Mouse (Mus musculus): Measurements from ENCODE around the gene Tceanc2. TPM values are rescaled to one million over a fixed set of nuclear protein-coding genes. Genes with fewer than 3 reads are reported as not detected.
"Not testable (repeated sequence)": the region's sequence is repeated elsewhere in the genome, so short reads cannot be mapped to it uniquely, and the experiment has no call there.

Gene Tceanc2
- total RNA-seq, 2 experiments from 2014 or later = 22.3 to 23.0 TPM

- no peak for DNase-seq (ENCODE audit: low spot score in 2 of 2)
These were observed 50.8 kb downstream of the Tceanc2 start for GRCm38 (mm10) chr4:107127901-107128669.

- no peak for DNase-seq (ENCODE audit: low spot score in 2 of 2)
These were observed 51.9 kb downstream of the Tceanc2 start for GRCm38 (mm10) chr4:107126891-107127524.

DNA sequence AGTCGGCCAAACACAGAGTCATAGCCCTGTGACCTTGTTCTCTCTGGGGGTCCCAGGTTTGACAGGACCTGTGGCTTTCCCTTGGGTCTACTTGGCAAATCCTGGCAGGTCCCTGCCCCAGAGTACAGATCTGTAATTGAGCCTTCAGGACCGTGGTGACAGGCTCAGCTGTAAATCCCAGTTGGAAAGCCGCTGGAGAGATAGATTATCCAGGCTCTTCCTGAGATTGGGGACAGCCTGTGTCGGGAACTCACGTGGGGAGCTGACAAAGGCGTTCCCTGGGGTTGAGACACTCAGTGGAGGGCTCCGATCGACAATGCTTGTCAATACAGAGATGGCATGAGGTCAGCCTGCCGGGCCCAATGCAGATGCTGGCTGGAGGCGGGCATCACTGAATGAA lies 52.5 kb downstream of the Tceanc2 start:
- DNase-seq (ENCODE audit: low spot score in 2 of 2) = no peak

GRCm38 (mm10) chr4:107125101-107125500 lies 53.8 kb downstream of the Tceanc2 start:
- no peak for DNase-seq (ENCODE audit: low spot score in 2 of 2)

- no peak for DNase-seq (ENCODE audit: low spot score in 2 of 2)
These were observed 54.5 kb downstream of the Tceanc2 start for GRCm38 (mm10) chr4:107124376-107124775.

DNA sequence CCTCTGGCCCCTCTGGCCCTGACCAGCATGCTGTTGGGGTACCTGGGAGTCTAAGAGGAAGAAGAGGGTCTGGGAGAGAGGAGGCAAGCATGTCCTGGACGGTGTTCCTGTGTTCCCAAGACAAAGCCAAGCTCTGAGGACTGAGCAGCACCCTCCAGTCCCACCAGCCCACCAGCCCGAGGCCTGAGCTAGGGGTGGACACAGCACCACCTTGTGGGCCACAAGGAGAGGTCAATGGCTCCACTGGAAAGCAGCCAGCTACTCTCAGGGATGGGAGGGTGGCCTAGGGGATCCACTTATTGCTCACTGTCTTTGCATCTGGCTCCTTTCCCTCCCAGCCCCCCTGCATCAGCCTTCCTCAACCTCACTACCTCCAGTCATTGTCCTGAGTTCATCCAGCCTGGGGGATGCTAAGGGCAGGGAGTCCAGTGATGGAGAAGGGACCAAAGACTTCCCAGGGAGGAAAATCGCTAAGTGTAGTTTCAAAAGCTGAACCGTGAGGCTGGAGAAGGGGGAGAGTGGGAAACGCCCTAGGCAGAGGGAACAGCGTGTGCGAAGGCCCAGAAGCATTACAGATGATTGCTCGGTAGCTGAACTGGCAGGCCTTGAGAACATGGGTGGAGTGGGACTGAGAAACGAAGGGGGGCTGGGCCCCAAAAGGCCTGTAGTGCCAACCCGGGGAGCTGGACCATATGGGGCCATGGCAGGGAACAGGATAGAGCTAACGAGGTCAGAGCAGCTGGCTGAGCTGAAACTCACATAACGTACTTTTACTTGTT lies 57.6 kb downstream of the Tceanc2 start:
- DNase-seq (ENCODE audit: low spot score in 2 of 2) = peak; percentile 41 to 60

GRCm38 (mm10) chr4:107120676-107121075 lies 58.2 kb downstream of the Tceanc2 start:
- DNase-seq (ENCODE audit: low spot score in 2 of 2) = no peak

- DNase-seq (ENCODE audit: low spot score in 2 of 2) = no peak
These were observed 59.9 kb downstream of the Tceanc2 start for GRCm38 (mm10) chr4:107119056-107119455.

DNA sequence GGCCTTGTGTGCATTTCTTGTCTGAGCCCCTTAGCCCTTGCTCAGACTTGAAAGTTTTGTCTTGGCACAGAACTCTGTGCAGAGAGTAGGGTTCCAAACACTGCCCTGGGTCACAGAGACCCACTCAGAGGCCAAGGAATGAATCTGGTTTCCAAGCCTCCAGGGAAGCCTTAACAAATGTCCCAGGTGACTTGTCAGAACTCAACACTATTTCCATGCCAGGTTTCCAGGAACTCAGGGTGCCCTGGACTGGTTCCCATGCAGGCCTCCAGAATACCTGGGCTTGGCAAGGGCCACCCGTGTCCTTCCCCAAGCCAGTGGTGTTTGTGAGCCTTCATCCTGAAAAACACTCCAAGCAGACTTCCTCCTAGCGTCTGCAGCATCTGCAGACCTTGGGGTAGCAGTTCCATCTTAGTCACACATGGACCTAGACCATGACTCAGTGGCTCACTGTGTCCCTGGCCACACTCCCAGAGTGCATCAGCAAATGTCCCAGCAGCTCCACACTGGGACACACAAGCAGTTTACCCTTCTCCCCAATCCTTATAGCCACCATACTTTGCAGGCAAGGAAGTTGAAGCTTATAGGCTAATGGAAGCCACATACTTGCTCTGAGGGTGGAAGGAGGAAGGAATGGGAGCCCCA lies 61.1 kb downstream of the Tceanc2 start:
- no peak for DNase-seq (ENCODE audit: low spot score in 2 of 2)

DNA sequence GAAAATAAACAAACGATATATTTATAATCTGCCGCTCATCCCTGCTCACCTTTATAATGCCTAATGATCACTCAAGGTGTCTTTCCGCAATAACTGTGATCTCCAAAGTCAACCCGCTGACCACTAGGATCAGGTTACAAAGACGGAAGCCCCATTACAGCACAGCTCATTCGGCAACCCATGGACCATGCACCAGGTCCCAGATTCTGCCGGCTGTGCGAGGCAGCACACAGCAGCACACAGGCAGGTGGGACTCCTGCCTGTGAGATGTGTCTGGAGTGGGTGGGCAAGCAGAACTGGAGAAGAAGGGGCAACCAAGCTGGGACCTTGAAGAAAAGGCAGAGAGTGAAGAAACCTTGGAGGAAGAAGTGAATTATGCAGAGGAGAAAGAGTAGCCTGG lies 64.6 kb downstream of the Tceanc2 start:
- DNase-seq (ENCODE audit: low spot score in 2 of 2) = no peak

- not testable (repeated sequence) for DNase-seq (ENCODE audit: low spot score in 2 of 2)
These were observed 69.7 kb downstream of the Tceanc2 start for GRCm38 (mm10) chr4:107109181-107109580.

DNA sequence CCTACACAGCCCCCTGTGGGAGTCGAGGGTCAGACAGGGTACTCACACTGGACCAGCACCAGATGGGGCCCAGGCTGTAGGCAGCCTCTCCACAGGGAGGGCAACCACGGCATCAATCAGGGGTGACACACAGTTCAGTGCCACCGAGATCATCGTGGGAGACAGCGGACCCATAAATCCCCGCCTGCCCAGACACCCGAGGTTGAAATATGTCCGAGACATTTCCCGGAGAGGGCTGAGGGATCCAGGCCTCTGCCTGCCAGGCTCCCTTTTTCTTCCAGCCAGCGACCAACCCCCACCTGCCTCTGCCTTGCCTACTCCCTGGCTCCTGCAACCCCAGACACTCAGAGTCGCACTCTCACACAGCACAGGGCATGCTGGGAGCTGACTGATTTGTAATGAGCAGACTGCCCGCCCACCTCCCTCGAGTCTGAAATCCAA lies 70.6 kb downstream of the Tceanc2 start:
- peak in 1 of 2 experiments; percentile 32 for DNase-seq (ENCODE audit: low spot score in 2 of 2)

GRCm38 (mm10) chr4:107106777-107107176 lies 72.1 kb downstream of the Tceanc2 start:
- DNase-seq (ENCODE audit: low spot score in 2 of 2) = no peak

GRCm38 (mm10) chr4:107102220-107102619 lies 76.7 kb downstream of the Tceanc2 start:
- no peak for DNase-seq (ENCODE audit: low spot score in 2 of 2)

DNA sequence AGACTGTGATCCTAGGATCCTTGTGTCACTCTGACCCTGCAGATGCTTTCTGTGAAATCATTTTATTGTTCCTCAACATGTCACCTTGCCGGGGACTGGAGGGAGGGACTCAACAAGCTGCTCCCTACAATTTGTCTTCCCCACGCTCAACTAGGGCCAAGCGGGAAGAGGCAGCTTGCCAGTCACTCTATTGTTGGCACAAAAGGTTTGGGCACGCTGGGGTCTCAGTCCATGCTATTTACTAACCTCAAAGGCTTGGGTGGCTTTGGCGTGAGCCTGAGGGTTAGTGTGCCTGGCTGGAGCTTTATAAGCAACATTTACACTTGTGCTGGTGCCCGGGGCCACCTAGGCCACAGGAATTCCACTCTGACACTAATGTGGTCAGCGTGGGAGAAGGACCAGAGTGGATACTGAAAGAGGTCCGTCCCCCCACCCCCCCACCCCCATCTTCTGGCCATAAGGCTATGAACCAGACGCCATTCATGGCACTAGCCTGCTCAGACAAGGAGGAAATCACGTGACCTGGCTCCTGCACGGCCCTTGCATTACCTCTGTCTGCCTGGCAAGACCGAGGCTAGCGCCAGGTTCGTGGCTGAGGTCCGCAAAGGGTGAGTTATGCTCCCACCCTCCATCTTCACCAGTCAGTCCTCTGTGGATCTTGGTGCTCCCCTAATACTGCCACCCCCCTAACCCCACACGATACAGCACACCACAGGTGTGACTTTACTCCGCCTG lies 80.0 kb downstream of the Tceanc2 start:
- DNase-seq (ENCODE audit: low spot score in 2 of 2) = no peak

- DNase-seq (ENCODE audit: low spot score in 2 of 2) = no peak
These were observed 80.5 kb downstream of the Tceanc2 start for GRCm38 (mm10) chr4:107098375-107098774.

DNA sequence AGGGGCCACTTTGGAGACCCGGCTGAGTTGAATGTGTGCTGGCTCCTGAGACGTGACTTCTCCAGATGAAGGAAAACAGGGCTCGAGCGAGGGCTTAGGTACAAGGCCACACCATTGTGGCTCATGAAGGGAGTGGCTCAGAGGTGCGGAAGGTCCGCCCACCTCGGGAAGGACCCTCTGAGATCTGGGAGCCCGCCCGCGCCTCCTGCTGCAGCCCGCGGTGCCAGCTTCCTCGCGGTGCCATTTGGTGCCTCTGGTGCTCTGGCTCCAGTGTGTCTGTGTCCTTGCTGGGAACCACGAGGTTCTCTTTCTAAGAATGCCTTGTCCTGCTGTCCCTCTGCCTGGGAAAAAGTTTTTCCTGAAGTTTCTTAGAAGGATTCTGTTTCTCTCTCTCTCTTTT lies 81.0 kb downstream of the Tceanc2 start:
- DNase-seq (ENCODE audit: low spot score in 2 of 2) = no peak

DNA sequence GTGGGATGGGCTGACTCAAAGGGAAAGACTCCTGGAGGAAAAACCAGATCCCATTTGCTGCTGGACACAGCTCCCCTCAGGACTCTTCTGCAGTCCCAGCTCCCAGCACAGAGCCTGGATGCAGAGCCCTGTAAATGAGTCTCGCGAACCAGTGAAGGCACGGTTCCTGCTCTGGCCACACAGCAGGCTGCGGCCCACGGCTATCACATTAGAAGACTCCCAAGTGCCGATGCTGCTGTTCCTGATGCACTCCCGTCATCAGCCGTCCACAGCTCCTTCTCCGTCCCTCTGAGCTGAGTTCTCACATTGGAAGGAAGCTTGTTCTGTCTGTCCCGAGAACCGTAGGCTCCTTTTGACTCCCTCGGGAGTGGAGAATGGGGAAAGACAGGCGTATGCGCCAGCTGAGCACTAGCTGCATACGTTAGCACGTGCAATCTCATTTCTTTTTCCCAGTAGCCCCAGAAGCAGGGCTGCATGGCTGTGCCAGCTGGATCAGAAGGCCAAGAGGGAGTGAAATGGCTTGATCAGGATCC lies 82.0 kb downstream of the Tceanc2 start, which contains the start of gene Cdcp2:
Gene Cdcp2, plus strand, starts transcription at position 51 of the 533 bp plus-strand sequence.
- DNase-seq (ENCODE audit: low spot score in 2 of 2) = no peak

GRCm38 (mm10) chr4:107096043-107096442 lies 82.9 kb downstream of the Tceanc2 start:
- DNase-seq (ENCODE audit: low spot score in 2 of 2) = peak; percentile 25 to 37

DNA sequence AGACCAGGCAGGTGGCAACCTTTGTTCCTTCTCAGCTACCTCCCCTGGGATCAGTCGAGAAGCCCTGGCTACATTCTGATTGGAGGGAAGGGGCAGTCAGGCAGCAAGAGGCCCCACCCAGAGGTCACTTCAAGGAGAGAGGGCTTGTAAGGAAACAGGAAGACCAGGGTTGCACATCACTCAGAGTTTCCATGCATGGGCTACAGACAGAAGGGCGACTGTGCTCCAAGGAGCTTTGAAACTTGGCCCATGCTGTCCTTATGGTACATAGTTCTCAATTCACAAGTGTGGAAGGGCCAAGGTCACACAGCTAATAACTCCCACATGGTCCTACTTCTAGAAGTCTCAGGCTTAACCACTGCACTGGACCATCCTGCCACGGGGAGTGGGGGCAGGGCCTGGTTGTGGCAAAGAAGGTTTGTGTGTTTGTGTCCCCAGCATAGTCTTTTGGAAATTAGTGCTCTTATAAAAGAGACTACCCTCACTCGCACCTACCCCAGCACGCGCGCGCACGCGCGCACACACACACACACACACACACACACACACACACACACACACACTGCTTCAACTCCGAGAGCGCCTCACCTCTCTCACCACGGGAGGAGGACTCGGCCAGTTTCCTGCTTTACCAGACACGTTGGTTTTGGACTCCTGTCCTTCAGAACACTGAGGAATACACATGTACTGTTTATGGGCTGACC lies 84.3 kb downstream of the Tceanc2 start:
- DNase-seq (ENCODE audit: low spot score in 2 of 2) = no peak
